Mouse (Mus musculus): ENCODE results near the gene Lpin1. TPM values are rescaled to one million over a fixed set of nuclear protein-coding genes. Genes with fewer than 3 reads are reported as not detected.

The Lpin1 gene
- total and polyA plus RNA-seq, 2 experiments = 19.8 to 118 TPM

DNA sequence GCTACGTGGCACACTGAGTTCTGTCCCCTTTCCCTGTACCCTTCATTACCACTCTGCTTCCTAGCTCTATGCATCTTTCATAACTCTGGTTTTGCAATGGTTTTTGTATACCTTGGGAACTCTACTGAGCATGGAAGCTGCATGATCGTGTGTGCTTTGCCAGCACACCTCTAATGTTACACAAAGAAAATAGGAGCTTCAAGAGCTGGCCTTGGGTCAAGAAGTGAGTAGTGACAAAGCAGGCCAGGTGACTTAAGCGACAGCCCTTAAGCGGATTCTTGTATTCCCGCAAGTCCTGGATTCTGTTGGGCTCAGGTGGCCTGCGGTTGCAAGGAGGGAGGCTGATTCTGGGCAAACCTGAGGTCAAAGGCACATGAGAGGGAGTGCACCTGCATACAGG lies 37.5 kb upstream of the Lpin1 start:
- no peaks in the 10 kb centered on the region for H3K4me1 ChIP-seq (ENCODE audit: control insufficient read depth, insufficient read depth, low read length)
- no peaks in the 10 kb centered on the region for H3K36me3 ChIP-seq (ENCODE audit: control insufficient read depth, insufficient read depth, low read length)
- no peak overlapping the region for H3K4me3 ChIP-seq (ENCODE audit: insufficient read depth, low read depth, low read length)
- no peaks in the 10 kb centered on the region for H3K27me3 ChIP-seq (ENCODE audit: control insufficient read depth, insufficient read depth, low read length)
- WGBS = 84% methylated on average over 6 of the region's 6 CpGs
- DNase-seq (ENCODE audit: extremely low read depth, low read depth, low spot score) = no peak
- H3K79me2 ChIP-seq (ENCODE audit: control insufficient read depth, insufficient read depth, low read length) = no peaks in the 10 kb centered on the region
- TF ChIP-seq POLR2A (IDR thresholded peaks at IDR 0.05; ENCODE audit: extremely low read depth, insufficient read depth, low read length) = no peak
- TF ChIP-seq CTCF (IDR thresholded peaks at IDR 0.05; ENCODE audit: low read depth, low read length) = no peak
- no peak overlapping the region for H3K27ac ChIP-seq (replicated peaks; ENCODE audit: insufficient read depth, low read depth, low read length)
- H3K9ac ChIP-seq (ENCODE audit: low read depth, low read length) = no peak overlapping the region

DNA sequence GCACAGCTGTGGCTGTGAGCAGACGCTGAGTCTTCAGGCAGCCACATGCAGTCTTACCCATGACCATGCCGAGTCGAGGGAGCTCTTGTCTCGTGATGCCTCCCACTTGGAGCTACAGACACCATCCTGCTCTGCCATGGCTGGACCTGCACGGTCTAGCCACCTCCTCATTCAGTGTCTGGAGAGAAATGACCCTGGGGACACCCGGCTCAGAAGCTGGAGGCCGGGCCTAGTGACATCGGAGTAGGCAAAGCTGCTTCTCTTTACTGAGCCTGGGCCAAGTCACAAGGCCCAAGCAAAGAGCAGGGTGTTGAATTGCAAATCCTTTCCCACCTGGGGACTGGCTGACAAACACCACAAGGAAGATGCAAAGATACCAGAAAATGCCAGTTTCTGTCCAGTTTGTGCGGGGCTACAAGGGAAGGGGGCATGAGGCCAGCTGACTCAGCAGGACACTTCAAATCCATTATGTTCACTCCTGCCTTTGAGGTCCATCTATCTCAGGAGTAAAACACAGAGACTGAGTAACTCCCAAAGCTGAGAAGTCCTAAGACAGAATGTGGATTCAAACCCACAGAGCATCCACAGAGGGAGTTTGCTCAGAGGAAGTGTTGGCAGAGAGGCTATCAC lies 36.1 kb upstream of the Lpin1 start:
- no peak for TF ChIP-seq POLR2A (IDR thresholded peaks at IDR 0.05; ENCODE audit: extremely low read depth, insufficient read depth, low read length)
- TF ChIP-seq CTCF (IDR thresholded peaks at IDR 0.05; ENCODE audit: low read depth, low read length) = no peak
- H3K4me1 ChIP-seq (ENCODE audit: control insufficient read depth, insufficient read depth, low read length) = no peaks in the 10 kb centered on the region
- no peaks in the 10 kb centered on the region for H3K36me3 ChIP-seq (ENCODE audit: control insufficient read depth, insufficient read depth, low read length)
- H3K27ac ChIP-seq (replicated peaks; ENCODE audit: insufficient read depth, low read depth, low read length) = no peak overlapping the region
- no peak for DNase-seq (ENCODE audit: extremely low read depth, low read depth, low spot score)
- WGBS = 59% methylated on average over 9 of the region's 9 CpGs
- H3K27me3 ChIP-seq (ENCODE audit: control insufficient read depth, insufficient read depth, low read length) = no peaks in the 10 kb centered on the region
- H3K79me2 ChIP-seq (ENCODE audit: control insufficient read depth, insufficient read depth, low read length) = no peaks in the 10 kb centered on the region
- H3K4me3 ChIP-seq (ENCODE audit: insufficient read depth, low read depth, low read length) = no peak overlapping the region
- H3K9ac ChIP-seq (ENCODE audit: low read depth, low read length) = no peak overlapping the region

DNA sequence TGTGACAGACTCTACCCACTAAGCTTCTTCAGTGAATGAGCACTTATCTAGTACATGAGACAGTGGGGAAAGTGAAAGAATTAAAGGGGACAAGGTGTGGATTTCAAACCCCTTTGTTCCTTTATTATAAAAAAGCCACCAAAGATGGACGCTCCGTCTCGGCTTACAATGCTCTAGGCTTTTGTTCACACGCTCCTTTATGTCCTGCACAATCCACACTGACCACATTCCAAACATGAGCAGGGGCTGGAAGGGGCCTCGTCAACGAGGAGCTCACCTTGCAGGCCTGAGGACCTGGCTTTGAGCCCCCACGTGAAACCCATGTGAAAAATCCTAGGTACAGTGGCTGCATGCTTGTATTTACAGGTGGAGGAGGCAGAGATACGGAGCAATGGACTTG lies 33.9 kb upstream of the Lpin1 start:
- H3K4me1 ChIP-seq (ENCODE audit: control insufficient read depth, insufficient read depth, low read length) = no peaks in the 10 kb centered on the region
- 79% methylated on average over 8 of the region's 8 CpGs for WGBS
- no peak overlapping the region for H3K27ac ChIP-seq (replicated peaks; ENCODE audit: insufficient read depth, low read depth, low read length)
- TF ChIP-seq POLR2A (IDR thresholded peaks at IDR 0.05; ENCODE audit: extremely low read depth, insufficient read depth, low read length) (no peak), CTCF (IDR thresholded peaks at IDR 0.05; ENCODE audit: low read depth, low read length) (no peak)
- no peak overlapping the region for H3K9ac ChIP-seq (ENCODE audit: low read depth, low read length)
- no peaks in the 10 kb centered on the region for H3K79me2 ChIP-seq (ENCODE audit: control insufficient read depth, insufficient read depth, low read length)
- no peaks in the 10 kb centered on the region for H3K36me3 ChIP-seq (ENCODE audit: control insufficient read depth, insufficient read depth, low read length)
- H3K4me3 ChIP-seq (ENCODE audit: insufficient read depth, low read depth, low read length) = no peak overlapping the region
- no peaks in the 10 kb centered on the region for H3K27me3 ChIP-seq (ENCODE audit: control insufficient read depth, insufficient read depth, low read length)
- no peak for DNase-seq (ENCODE audit: extremely low read depth, low read depth, low spot score)

DNA sequence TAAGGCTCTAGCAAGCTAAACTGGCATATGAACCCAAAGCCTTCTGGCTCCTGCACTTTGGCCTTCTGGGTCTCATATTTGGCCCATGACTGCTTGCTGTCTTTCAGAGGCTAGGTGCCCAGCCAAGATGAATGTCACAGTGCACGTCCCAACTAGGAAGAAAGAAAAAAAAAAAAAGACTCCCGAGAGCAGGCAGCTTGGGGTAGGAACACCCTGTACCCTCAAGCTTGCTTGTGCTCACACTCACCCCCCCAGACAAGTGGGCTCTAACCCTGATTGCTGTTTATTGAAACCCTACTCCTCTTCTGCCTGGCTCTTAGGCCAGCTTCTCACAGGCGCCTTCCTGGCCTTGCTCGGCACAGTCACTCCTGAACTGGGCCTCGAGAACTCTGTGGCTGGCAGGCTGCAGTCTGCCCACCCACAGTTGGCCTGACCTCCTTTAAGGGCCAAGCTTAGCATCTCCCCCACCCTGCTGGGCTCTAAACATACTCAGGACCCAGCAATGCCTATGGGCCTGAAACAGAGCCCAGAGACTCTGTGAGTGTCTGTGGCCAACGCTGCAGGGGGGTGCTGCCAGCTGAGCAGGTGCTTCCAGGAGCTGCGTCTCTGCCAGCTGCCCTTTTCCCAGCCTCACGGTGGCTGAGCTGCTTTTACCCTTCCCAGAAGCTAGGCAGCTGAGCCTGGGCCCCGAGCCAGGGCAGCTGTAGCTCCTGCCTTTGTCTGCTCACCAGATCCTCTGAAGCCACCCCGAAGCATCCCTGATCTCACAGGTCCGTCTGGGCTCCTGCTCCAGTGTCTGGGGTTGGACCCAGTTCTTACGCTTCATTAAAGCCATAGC lies 33.0 kb upstream of the Lpin1 start:
- 70% methylated on average over 12 of the region's 12 CpGs for WGBS
- Histone ChIP-seq H3K9ac (ENCODE audit: low read depth, low read length) (no peak overlapping the region), H3K36me3 (ENCODE audit: control insufficient read depth, insufficient read depth, low read length) (no peaks in the 10 kb centered on the region), H3K4me3 (ENCODE audit: insufficient read depth, low read depth, low read length) (no peak overlapping the region), H3K79me2 (ENCODE audit: control insufficient read depth, insufficient read depth, low read length) (no peaks in the 10 kb centered on the region), H3K27me3 (ENCODE audit: control insufficient read depth, insufficient read depth, low read length) (no peaks in the 10 kb centered on the region), H3K27ac (replicated peaks; ENCODE audit: insufficient read depth, low read depth, low read length) (no peak overlapping the region), H3K4me1 (ENCODE audit: control insufficient read depth, insufficient read depth, low read length) (no peaks in the 10 kb centered on the region)
- peak; percentile 30 for DNase-seq (ENCODE audit: extremely low read depth, low read depth, low spot score)
- TF ChIP-seq CTCF (IDR thresholded peaks at IDR 0.05; ENCODE audit: low read depth, low read length) (no peak), POLR2A (IDR thresholded peaks at IDR 0.05; ENCODE audit: extremely low read depth, insufficient read depth, low read length) (no peak)

DNA sequence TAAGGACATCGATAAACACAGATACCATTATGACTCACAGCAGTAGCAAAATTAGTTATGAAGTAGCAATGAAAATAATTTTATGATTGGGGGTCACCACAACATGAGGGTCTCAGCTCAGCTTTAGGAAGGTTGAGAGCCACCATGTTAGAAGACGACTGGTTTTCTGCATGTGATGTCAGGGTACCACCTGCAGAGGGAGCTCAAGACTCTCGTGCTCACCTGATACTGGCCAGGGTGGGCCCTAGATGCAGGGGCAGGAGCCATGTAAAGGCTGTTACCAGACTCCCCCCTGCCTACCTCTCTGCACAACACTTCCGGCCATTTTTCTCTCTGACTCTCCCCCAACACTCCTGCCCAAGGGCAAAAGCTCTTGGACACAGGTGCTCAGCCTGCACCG lies 31.2 kb upstream of the Lpin1 start:
- Histone ChIP-seq H3K79me2 (ENCODE audit: control insufficient read depth, insufficient read depth, low read length) (no peaks in the 10 kb centered on the region), H3K27me3 (ENCODE audit: control insufficient read depth, insufficient read depth, low read length) (no peaks in the 10 kb centered on the region), H3K27ac (replicated peaks; ENCODE audit: insufficient read depth, low read depth, low read length) (no peak overlapping the region), H3K4me1 (ENCODE audit: control insufficient read depth, insufficient read depth, low read length) (no peaks in the 10 kb centered on the region), H3K9ac (ENCODE audit: low read depth, low read length) (no peak overlapping the region), H3K4me3 (ENCODE audit: insufficient read depth, low read depth, low read length) (no peak overlapping the region), H3K36me3 (ENCODE audit: control insufficient read depth, insufficient read depth, low read length) (no peaks in the 10 kb centered on the region)
- 66% methylated on average over 5 of the region's 5 CpGs for WGBS
- no peak for DNase-seq (ENCODE audit: extremely low read depth, low read depth, low spot score)
- TF ChIP-seq POLR2A (IDR thresholded peaks at IDR 0.05; ENCODE audit: extremely low read depth, insufficient read depth, low read length) (no peak), CTCF (IDR thresholded peaks at IDR 0.05; ENCODE audit: low read depth, low read length) (peak; percentile 62)

DNA sequence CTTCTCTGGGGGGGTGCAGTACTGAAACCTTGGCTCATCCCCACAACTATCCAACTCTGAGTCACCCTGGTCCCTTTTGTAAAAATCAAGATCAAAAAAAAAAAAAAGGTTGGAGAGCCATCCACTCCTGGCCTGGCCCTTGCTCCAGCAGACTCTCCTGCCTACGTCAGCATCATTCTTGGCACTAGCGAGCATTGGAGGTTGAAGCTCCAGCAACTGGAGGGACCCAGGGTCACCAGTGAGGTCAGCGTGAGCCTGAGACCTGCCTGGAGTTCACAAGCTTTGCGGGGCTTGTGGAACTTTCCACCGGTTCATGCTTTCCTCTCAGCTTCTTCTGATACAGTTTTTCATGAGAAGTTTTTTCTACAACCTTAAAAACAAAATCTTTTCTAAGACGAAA lies 29.3 kb upstream of the Lpin1 start:
- 75% methylated on average over 6 of the region's 6 CpGs for WGBS
- DNase-seq (ENCODE audit: extremely low read depth, low read depth, low spot score) = peak; percentile 46
- H3K9ac ChIP-seq (ENCODE audit: low read depth, low read length) = no peak overlapping the region

More for the DNA sequence above, 29.3 kb upstream of the Lpin1 start:
- no peak overlapping the region for H3K4me3 ChIP-seq (ENCODE audit: insufficient read depth, low read depth, low read length)
- H3K36me3 ChIP-seq (ENCODE audit: control insufficient read depth, insufficient read depth, low read length) = no peaks in the 10 kb centered on the region
- H3K27ac ChIP-seq (replicated peaks; ENCODE audit: insufficient read depth, low read depth, low read length) = no peak overlapping the region
- no peaks in the 10 kb centered on the region for H3K79me2 ChIP-seq (ENCODE audit: control insufficient read depth, insufficient read depth, low read length)
- no peaks in the 10 kb centered on the region for H3K27me3 ChIP-seq (ENCODE audit: control insufficient read depth, insufficient read depth, low read length)
- H3K4me1 ChIP-seq (ENCODE audit: control insufficient read depth, insufficient read depth, low read length) = no peaks in the 10 kb centered on the region
- TF ChIP-seq POLR2A (IDR thresholded peaks at IDR 0.05; ENCODE audit: extremely low read depth, insufficient read depth, low read length) (no peak), CTCF (IDR thresholded peaks at IDR 0.05; ENCODE audit: low read depth, low read length) (no peak)

Measured in liver, adult 2 months (tissue).